Mouse (Mus musculus) megakaryocyte-erythroid progenitor cell, adult 5-6 weeks (primary cell): ENCODE results near the gene AL607142.1. TPM values are rescaled to one million over a fixed set of nuclear protein-coding genes. Genes with fewer than 3 reads are reported as not detected.

Source experiments
- ATAC-seq: replicated peaks from 2 replicates; pipeline ENCODE4 v1.8.0; 2016; ENCODE audit warnings: mild to moderate bottlenecking, inconsistent platforms; ENCODE audit not compliant: severe bottlenecking, poor library complexity, low FRiP score, low TSS enrichment
- total RNA-seq, 2 experiments: library from RNA; stranded (forward) in 1 of 2; stranded (reverse) in 1 of 2; fragments of 200-1000, 215-1000 nt in 1 of 2; fragments of >200 nt in 1 of 2; fragmentation: Nextera tagmentation in 1 of 2; gene quantifications; 2 replicates each; pipeline ENCODE4 v1.2.3; 2014 to 2017

Gene AL607142.1
- total RNA-seq, 2 experiments from 2014 or later = not detected

DNA sequence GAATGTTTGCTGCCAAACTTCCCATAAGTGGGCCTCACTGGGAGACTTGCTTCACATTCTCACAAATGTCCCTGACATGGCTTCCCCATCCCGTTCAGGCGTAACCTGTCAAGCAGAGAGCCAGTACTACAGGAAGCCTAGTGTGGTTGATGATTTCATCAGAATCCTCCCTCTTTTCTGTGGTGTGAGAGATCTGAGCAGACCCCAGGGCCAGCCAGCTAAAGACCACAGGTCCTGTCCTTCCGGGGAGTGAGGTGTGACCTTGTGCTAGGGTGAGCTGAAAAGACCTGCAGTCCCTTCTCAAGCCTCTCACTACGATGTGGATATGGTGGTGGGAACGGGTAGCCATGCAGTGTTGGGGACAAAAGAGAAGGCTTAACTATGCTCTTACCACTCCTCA lies 17.7 kb downstream of the AL607142.1 start:
- no peak for ATAC-seq

DNA sequence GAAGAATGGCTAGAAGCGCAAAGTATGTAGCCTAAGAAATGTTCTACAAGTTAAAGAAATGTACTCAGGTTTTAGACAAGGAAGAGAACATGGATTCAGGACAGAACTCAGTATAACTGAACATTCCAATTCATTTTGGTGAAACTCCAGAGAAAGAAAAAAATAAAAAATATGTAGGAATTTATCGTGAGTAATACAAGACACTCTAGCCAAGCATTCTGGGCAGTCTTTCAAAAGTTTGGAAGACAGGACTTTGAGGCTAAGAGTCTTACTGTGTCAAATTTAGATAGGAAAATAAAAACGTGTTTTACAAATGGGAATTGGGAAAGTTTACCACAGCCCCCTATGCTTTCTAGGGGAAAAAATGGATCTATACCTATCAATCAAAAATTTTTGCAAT lies 18.9 kb downstream of the AL607142.1 start:
- no peak for ATAC-seq

DNA sequence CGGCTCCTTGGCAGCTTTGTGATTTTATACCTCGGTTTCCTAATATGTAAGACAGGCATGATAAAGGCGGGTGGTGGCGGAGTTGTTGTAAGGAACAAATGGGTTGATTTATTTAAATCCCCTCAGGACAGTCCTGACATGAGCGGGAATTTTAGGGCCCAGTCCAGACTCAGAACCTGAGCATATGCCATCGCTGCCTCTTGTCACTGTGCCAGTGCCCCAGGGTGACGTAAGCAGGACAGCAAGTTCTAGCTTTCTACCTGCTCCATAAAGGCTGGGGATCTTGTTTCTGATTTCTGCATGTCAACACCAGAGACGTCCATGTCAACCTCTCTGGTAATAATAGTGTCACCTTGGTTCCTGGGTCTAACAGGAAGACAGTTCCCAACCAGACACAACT lies 24.7 kb downstream of the AL607142.1 start:
- no peak for ATAC-seq

GRCm38 (mm10) chr4:120091997-120092783 lies 27.4 kb downstream of the AL607142.1 start:
- ATAC-seq = no peak

- no peak for ATAC-seq
Measured at GRCm38 (mm10) chr4:120096935-120097334, 32.1 kb downstream of the AL607142.1 start.

- ATAC-seq = no peak
Measured at GRCm38 (mm10) chr4:120101186-120101585, 36.4 kb downstream of the AL607142.1 start.

GRCm38 (mm10) chr4:120104599-120104998 lies 39.8 kb downstream of the AL607142.1 start:
- ATAC-seq = 0 out of 2 replicates have a peak, but pooled peaks have one; percentile 50

DNA sequence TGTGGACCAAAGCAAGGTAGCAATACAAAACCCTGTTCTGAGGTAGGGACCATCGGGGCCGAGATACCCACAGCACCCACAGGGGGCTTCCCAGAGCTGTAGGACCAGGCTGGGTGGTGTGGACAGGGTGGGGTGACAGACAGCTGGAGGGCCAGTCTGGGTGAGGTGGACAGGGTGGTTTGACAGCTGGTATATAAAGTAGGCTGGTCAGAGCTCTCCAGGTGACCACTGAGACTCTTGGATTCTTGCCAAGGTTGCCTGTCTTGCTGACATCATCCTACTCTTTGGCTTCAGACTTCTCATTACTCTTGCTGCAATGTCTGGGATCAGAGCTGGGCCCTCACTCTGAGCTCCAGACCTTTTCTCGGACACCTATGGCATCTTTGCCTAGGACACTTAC lies 41.6 kb downstream of the AL607142.1 start:
- no peak for ATAC-seq

GRCm38 (mm10) chr4:120107787-120108186 lies 43.0 kb downstream of the AL607142.1 start:
- ATAC-seq = no peak

DNA sequence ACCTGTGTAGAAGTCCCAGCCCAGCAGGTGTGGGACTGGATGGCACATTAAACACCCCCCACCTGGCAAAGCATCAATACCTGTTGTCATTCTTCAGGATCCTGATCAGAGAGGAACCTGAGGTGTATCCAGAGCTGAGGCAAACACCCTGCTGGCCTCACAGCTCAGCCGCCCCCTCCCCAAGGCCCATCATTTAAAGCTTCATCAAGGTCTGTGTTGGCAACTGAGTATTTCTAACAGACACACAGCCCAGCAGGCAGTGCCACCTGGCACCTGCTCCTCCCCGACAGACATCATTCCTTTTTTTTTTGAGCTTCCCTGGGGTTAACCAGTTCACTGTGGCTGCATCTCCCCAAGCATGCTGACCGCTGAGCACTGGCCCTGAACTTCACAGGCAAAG lies 50.7 kb downstream of the AL607142.1 start:
- ATAC-seq = no peak

- no peak for ATAC-seq
Measured at GRCm38 (mm10) chr4:120116312-120116711, 51.5 kb downstream of the AL607142.1 start.

- ATAC-seq = peak; percentile 86
Measured at GRCm38 (mm10) chr4:120120276-120120675, 55.5 kb downstream of the AL607142.1 start.

DNA sequence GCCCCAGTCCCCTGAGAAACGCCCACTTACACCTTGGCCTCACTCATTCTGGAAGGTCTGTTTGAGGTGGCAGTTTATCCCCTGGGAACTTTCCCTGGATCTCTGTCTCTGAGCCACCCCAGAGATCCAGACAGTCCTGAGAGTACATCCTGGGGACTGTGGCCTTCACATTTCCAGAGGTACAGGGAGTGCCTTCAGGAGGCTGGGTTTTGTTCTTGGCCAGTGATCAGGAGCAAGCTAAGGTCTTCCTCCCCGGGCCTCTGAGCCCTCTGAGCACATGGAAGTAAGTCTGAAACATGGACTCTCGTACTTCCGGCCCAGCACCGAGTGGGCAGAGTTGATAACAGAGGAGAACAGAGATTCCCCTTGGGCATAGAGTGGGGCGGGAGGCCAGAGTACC lies 59.9 kb downstream of the AL607142.1 start:
- ATAC-seq = no peak

DNA sequence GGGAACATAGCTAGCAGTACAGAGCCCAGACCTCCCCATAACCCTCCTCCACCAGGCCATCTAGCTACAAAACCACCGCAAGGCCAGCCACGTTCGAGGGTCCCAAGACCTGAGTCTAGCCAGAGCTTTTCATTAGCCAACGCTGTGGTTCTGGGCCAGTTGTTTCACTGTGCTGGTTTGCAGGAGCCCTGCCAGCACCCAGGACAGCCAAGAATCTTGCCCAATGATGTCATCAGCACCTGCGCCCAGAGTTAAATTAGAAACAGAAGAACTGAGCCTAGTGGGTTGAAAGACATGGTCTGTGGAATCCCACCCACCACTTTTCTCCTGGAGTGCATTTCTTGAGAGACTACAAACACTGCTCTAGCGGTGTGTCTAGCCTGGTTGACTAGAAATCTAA lies 61.3 kb downstream of the AL607142.1 start:
- ATAC-seq = no peak

GRCm38 (mm10) chr4:120127333-120127732 lies 62.5 kb downstream of the AL607142.1 start:
- ATAC-seq = no peak

- no peak for ATAC-seq
Measured at GRCm38 (mm10) chr4:120128033-120128432, 63.2 kb downstream of the AL607142.1 start.

DNA sequence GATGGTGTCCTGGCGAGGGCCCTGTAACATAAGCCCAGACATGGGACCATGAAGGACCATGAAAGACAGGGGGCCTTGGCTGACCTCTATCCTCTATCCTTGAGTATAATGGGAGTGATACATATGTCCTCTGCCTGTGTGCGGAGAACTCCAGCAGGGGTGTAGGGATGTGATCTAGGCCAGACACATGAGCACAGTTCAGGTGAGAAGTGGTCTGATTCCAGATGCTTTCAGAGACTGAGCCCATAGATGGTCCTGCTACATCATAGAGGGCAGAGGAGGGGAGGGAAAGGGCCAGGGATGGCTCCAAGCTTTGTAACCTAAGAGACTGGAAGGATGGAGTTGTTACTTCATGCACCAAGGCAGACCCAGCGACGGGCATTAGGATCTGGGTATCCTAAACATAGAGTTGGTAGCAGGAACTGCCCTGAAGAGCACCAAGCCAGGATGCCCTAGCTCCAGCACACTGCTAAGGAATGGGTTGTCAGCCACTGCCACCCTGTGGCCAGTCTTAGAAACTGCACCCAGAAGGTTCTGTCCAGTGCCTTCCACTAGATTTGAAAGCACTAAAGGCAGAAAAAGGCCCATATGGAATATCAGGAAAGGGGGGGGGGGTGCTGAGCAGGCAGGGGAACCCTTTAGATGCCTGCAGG lies 64.6 kb downstream of the AL607142.1 start:
- peak; percentile 84 for ATAC-seq

- ATAC-seq = no peak
Measured at GRCm38 (mm10) chr4:120130926-120131325, 66.1 kb downstream of the AL607142.1 start.

DNA sequence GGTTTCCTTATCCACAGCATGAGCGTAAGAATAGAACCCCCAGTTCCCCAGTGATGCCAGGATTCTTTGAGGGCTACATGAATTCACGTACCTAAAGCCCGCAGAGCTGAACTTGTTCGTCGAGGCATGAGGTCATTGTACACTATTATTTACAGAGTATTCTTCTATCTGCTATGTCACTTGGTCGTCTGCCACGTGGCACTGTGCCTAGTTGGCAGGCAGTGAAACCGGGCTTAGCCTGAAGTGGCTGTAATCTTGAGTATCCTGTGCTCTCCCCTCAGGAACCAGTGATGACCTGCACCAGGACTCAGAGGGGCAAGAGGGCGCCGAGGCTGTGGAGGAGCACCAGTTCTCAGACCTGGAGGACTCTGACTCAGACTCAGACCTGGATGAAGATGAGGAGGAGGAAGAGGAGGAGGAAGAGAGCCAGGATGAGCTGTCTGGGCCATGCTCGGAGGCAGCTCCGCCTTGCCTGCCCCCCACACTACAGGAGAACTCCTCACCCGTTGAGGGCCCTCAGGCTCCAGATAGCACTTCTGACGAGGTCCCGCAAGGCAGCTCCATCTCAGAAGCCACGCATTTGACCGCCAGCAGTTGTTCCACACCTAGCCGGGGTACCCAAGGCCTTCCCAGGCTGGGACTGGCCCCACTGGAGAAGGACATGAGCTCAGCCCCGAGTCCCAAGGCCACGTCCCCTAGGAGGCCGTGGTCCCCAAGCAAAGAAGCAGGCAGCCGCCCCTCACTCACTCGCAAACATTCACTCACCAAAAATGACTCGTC lies 66.8 kb downstream of the AL607142.1 start:
- ATAC-seq = no peak

DNA sequence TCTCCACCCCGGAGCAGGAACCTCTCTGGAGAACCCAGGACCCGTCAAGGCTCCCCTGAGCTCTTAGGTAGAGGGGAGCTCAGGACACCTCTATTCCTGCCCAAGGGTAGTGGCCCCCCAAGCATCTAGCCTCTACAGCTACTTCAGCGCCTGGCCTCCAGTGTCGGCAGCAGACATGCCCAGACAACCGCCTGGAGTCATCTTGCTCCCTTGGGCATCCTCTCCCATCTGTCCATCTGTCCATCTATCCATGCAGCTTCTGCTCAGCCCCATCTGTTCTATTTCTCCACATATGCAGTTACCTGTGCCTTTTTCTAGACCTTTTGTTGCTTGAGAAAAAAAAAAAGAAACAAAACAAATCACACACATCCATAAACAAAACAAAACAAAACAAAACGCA lies 69.4 kb downstream of the AL607142.1 start:
- ATAC-seq = no peak
